Mouse (Mus musculus) myocyte (in vitro differentiated cells): ENCODE measurements around the gene Cntln. TPM values are rescaled to one million over a fixed set of nuclear protein-coding genes. Genes with fewer than 3 reads are reported as not detected.

Source experiments
- H3K27me3 ChIP-seq: one replicate; pipeline ENCODE4 v1.6.1; 2011; ENCODE audit not compliant: control insufficient read depth, insufficient read depth, insufficient read length
- H3K36me3 ChIP-seq: one replicate; pipeline ENCODE4 v1.6.1; 2011; ENCODE audit not compliant: control insufficient read depth, insufficient read depth
- H3K4me2 ChIP-seq: one replicate; pipeline ENCODE4 v1.6.1; 2011; ENCODE audit warnings: low read depth, control low read depth
- H3K4me3 ChIP-seq: one replicate; pipeline ENCODE4 v1.5.1; 2011; ENCODE audit warnings: mild to moderate bottlenecking, control low read depth, moderate library complexity
- H3K79me2 ChIP-seq: one replicate; pipeline ENCODE4 v1.6.1; 2011; ENCODE audit not compliant: control insufficient read depth, insufficient read depth
- H3ac ChIP-seq: one replicate; pipeline ENCODE4 v1.6.1; 2011; ENCODE audit not compliant: control insufficient read depth, insufficient read length
- CEBPB ChIP-seq: IDR thresholded peaks from 2 replicates; pipeline ENCODE4 v1.6.1; 2011; ENCODE audit warnings: mild to moderate bottlenecking, moderate library complexity; ENCODE audit not compliant: poor library complexity, insufficient read depth, severe bottlenecking
- E2F4 ChIP-seq: IDR thresholded peaks from one replicate; pipeline ENCODE4 v1.6.1; 2011; ENCODE audit warnings: mild to moderate bottlenecking, control low read depth, moderate library complexity; ENCODE audit not compliant: insufficient read depth
- MAX ChIP-seq: IDR thresholded peaks from one replicate; pipeline ENCODE4 v1.6.1; 2011; ENCODE audit warnings: low read depth, mild to moderate bottlenecking, control low read depth
- MYOD1 ChIP-seq, 3 experiments: IDR thresholded peaks; one replicate each; pipeline ENCODE4 v1.6.1; 2011; ENCODE audit warnings: control low read depth in 2 of 3, low read depth in 2 of 3, mild to moderate bottlenecking in 2 of 3, moderate library complexity in 1 of 3; ENCODE audit not compliant: insufficient read length in 2 of 3, control insufficient read depth in 1 of 3
- MYOG ChIP-seq, 3 experiments: IDR thresholded peaks; one replicate each; pipeline ENCODE4 v1.6.1; 2011; ENCODE audit warnings: control low read depth in 2 of 3, low read depth in 2 of 3, mild to moderate bottlenecking in 2 of 3; ENCODE audit not compliant: insufficient read length in 2 of 3, control insufficient read depth in 1 of 3, insufficient read depth in 1 of 3
- POLR2A ChIP-seq: IDR thresholded peaks from one replicate; pipeline ENCODE4 v1.6.1; 2011; ENCODE audit warnings: low read depth, mild to moderate bottlenecking, control low read depth, moderate library complexity; ENCODE audit not compliant: insufficient read length
- POLR2AphosphoS2 ChIP-seq: IDR thresholded peaks from one replicate; pipeline ENCODE4 v1.6.1; 2011; ENCODE audit warnings: low read depth, control low read depth; ENCODE audit not compliant: insufficient read length
- REST ChIP-seq: IDR thresholded peaks from one replicate; pipeline ENCODE4 v1.6.1; 2011; ENCODE audit warnings: mild to moderate bottlenecking, control low read depth, moderate library complexity; ENCODE audit not compliant: insufficient read depth, insufficient read length
- SRF ChIP-seq: IDR thresholded peaks from one replicate; pipeline ENCODE4 v1.6.1; 2011; ENCODE audit warnings: low read depth; ENCODE audit not compliant: control insufficient read depth, insufficient read length
- TCF12 ChIP-seq: IDR thresholded peaks from one replicate; pipeline ENCODE4 v1.6.1; 2011; ENCODE audit warnings: mild to moderate bottlenecking, control low read depth; ENCODE audit not compliant: poor library complexity, insufficient read depth, severe bottlenecking
- TCF3 ChIP-seq: IDR thresholded peaks from one replicate; pipeline ENCODE4 v1.6.1; 2011; ENCODE audit warnings: low read depth, control low read depth; ENCODE audit not compliant: insufficient read length
- USF1 ChIP-seq: IDR thresholded peaks from one replicate; pipeline ENCODE4 v1.6.1; 2011; ENCODE audit warnings: low read depth, mild to moderate bottlenecking, control low read depth, moderate library complexity
- polyA plus RNA-seq: library from polyadenylated mRNA; unstranded; fragments of >200 nt; fragmentation: generic; extraction: Trizol; gene quantifications from one replicate; pipeline ENCODE4 v1.2.1, GENCODE M21; 2012; ENCODE audit warnings: missing spikeins

The Cntln gene
- polyA plus RNA-seq, 1 experiment: 2.7 TPM

GRCm38 (mm10) chr4:85175466-85175865 is 291.4 kb downstream of the Cntln start:
- H3ac ChIP-seq: no peak overlapping the region
- no peaks in the 10 kb centered on the region for H3K36me3 ChIP-seq
- no peak overlapping the region for H3K4me2 ChIP-seq
- H3K27me3 ChIP-seq: no peaks in the 10 kb centered on the region
- no peak for TF ChIP-seq REST
- no peak for TF ChIP-seq USF1
- H3K79me2 ChIP-seq: no peaks in the 10 kb centered on the region
- H3K4me3 ChIP-seq: no peak overlapping the region

DNA sequence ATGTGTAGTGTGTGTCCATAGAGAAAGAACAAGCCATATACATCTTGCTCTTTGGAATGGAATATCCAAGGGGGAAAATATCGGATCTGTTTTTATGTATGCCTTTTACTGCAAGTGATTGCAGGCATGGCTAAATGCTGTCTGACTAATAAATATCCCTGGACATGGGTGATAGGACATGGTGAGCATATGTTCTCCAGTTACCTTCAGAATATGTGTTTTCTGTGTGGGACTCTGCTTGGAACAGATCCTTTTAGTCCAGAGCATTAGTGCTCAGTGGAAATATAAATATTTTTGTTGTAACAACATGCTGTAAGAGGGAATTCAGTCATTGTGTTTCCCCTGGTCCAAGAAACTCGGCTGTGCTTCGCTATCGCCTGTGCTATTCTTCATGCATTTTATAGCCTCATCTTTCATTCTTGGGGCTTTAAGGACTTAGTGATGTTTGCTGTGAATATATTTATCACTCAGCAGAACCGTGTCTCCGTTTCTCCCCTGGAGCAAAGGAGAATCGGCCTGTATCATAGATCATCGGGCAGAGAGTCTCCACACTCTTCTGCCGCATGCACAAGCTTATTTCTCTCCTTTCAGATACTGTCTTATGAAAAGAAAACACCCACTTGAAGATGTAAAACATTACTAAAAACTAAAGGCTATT is 294.4 kb downstream of the Cntln start:
- Histone ChIP-seq H3ac (no peak overlapping the region), H3K36me3 (no peaks in the 10 kb centered on the region), H3K79me2 (no peaks in the 10 kb centered on the region), H3K27me3 (no peaks in the 10 kb centered on the region), H3K4me2 (no peak overlapping the region), H3K4me3 (no peak overlapping the region)
- TF ChIP-seq E2F4 (no peak), TCF3 (no peak), MYOG (IDR thresholded peaks at IDR 0.05; ENCODE audit: control insufficient read depth in 1 of 3, insufficient read depth in 1 of 3, insufficient read length in 2 of 3, low read depth in 2 of 3) (no peak), MYOD1 (IDR thresholded peaks at IDR 0.05; ENCODE audit: control insufficient read depth in 1 of 3, insufficient read length in 2 of 3, low read depth in 2 of 3) (no peak), SRF (no peak), POLR2AphosphoS2 (no peak), TCF12 (no peak), POLR2A (no peak), MAX (no peak), CEBPB (no peak), REST (no peak), USF1 (no peak)

Other genes with a start within 250 kb of the Cntln start
- gene Bnc2, start 209.0 kb upstream of the Cntln start, polyA plus RNA-seq: 6.4 TPM